Mouse (Mus musculus): Measurements from ENCODE around the gene 4930564D02Rik. TPM values are rescaled to one million over a fixed set of nuclear protein-coding genes. Genes with fewer than 3 reads are reported as not detected.

Gene 4930564D02Rik
- total RNA-seq, 2 experiments from 2014 or later: not detected

DNA sequence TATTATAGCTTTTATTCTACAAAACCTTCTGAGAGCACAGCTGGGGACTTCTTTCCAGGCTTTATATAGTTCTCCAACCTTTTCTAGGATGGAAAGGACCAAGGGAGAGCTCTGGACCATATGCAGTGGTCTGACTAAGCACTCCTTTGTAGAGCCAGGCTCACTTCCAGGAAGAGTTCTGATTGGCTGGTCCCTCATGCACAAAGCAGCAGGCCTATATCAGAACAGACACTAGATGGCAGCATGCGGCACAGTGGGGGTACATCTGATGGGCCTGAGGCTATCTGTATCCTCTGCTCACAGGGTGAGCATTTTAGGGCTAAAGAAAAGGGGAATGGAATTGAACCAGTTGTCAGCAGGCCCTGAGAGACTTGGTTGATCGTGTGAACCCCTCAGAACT, 47.6 kb downstream of the 4930564D02Rik start:
- DNase-seq: peak; percentile 80

DNA sequence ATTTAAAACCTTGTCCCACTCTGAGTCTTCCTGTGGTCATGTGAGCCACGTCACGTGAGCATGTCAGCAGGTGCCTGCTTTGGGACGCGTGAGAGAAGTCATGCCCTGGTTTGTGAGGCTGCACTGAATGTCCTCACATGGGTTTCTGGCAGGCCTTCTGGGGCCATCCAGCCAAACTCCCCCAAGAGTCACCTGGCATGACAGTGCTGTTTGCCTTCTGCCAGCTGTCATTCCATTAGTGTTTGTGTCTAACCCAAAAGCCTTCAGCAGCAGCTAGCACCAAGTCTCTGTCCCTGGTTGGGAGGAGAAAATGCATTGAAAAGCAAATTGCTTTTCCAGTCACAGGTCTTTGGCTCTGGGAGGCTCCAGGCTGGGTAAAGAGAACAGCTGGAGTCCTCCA, 50.0 kb downstream of the 4930564D02Rik start:
- no peak for DNase-seq

DNA sequence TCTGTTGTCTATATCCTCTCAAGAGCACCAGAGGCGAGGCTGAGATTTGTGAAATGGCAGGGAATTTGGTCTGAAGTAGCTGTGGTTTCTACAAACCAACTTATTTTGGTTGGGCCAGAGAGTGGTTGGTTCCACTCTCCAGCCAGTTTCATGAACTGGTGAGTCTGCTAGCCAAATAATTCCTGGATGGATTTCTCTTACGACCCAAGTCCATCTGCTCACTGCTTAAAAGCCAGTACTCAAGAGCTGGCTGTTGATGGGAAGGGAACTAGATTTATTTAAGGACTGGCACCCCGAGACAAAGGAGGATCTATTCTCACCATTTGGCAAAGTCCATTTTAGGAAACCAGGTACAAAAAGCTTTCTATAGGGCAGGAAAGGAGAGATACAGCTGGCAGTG, 57.1 kb downstream of the 4930564D02Rik start:
- DNase-seq: no peak

DNA sequence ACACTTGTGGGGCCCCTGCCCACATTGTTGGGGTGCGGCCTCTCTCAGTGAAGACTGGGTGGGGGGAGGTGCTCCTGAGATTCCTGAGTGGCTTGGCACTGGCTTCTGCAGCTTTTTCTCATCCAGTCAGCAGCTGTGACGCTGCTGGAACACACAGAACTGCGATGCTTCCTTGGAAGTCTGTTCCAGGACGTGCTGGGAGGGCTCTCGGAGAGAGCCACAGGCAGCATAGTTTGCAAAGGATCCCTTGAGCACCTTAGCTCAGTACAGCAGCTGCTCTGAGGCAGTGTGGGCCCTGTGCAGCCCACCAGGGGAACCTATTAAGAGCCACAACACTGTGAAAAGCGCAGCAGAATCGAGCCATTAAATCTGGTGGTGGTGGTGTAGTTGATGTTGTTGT, 61.2 kb downstream of the 4930564D02Rik start:
- DNase-seq: no peak

Other genes starting within 250 kb of the 4930564D02Rik start
- 10 to 100 TPM; 17.1 to 17.2 TPM for gene Mov10, start 248.3 kb upstream of the 4930564D02Rik start, total RNA-seq (2021)
- gene St7l, start 202.8 kb upstream of the 4930564D02Rik start, total RNA-seq (2021): 10 to 100 TPM; 21.6 to 22.3 TPM
- gene Capza1, start 202.3 kb upstream of the 4930564D02Rik start, total RNA-seq (2021): 10 to 100 TPM; 85.2 to 91.6 TPM
- gene Wnt2b, start 104.9 kb upstream of the 4930564D02Rik start, total RNA-seq (2021): 1 to 10 TPM; 1.0 to 1.7 TPM
- gene Cttnbp2nl, start 13.7 kb upstream of the 4930564D02Rik start, total RNA-seq (2021): 10 to 100 TPM; 35.3 to 36.3 TPM

All from heart, postnatal 4 days (tissue).